Mouse (Mus musculus): ENCODE data around the gene Dennd1a. TPM values are rescaled to one million over a fixed set of nuclear protein-coding genes. Genes with fewer than 3 reads are reported as not detected.

Gene Dennd1a
- polyA plus RNA-seq, 1 experiment: 7.7 TPM

DNA sequence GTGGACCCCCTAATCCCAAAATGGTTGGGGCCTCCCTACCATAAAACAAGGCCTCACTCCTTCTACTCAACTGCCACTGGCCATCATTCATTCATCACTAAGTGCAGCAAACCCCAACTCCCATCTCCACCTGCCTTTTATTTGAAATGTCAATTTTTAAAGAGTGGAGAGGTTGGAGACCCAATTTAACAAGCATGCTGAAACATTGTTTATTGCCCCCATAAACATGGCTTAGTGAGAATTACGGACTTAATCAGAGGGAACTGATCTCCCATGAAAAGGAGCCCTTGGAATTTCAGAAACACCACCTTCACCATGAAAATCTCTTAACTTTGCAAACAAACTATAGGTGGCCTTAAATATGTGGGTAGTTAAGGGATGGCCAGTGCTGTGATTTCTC is 315.5 kb downstream of the Dennd1a start:
- no peaks in the 10 kb centered on the region for H3K79me2 ChIP-seq (ENCODE audit: control insufficient read depth, insufficient read depth)
- H3K4me3 ChIP-seq (ENCODE audit: insufficient read depth, poor library complexity, severe bottlenecking): no peak overlapping the region
- no peaks in the 10 kb centered on the region for H3K27me3 ChIP-seq (ENCODE audit: control insufficient read depth, insufficient read depth, insufficient read length)
- TF ChIP-seq MYOD1 (IDR thresholded peaks at IDR 0.05; ENCODE audit: control insufficient read depth, insufficient read length, low read depth) (no peak), USF1 (IDR thresholded peaks at IDR 0.05; ENCODE audit: low read depth) (no peak), MAX (IDR thresholded peaks at IDR 0.05) (no peak), CEBPB (IDR thresholded peaks at IDR 0.05; ENCODE audit: low read depth) (no peak), CTCF (IDR thresholded peaks at IDR 0.05; ENCODE audit: control insufficient read depth, insufficient read depth, insufficient read length) (no peak), MYOG (IDR thresholded peaks at IDR 0.05; ENCODE audit: control insufficient read depth, extremely low read depth, insufficient read length) (no peak)
- H3K36me3 ChIP-seq (ENCODE audit: control insufficient read depth, insufficient read depth): no peaks in the 10 kb centered on the region
- H3K79me3 ChIP-seq (ENCODE audit: low read depth): no peaks in the 10 kb centered on the region
- H3ac ChIP-seq (ENCODE audit: control insufficient read depth, insufficient read length, low read depth): no peak overlapping the region

DNA sequence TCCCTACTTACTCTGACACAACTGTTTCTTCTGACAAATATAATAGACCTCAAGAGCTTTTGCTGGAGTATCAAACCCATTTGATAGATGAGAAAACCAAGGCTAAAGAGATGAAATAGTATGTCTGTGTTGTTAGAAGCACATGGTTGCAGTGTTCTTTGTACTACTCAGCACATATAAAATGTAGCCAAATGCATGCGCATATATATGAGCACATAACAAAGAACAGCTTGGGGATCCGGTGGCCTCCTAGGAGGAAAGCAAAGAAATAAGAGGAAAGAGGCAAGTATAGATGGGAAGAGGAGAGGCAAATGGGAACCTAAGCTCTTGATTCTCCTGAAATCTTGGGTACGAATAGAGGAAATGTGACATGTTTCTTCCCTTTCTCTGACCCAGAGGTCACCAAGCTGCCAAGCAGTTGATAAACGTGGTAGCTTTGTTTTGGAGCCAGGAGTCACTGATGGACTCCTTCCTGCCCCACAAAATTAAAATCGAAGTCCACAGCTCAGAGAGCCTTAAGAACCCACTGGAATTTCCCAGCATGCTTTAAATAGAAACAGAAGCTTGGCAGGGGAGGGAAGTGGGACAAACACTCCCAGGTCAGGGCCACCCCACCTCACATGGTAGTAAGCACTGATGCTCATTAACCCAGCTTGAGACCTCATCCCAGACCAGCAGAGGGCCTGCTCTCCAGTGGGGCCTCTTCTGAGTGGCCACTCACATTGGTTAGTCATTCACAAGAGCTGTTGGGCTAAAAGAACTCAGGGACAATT is 317.3 kb downstream of the Dennd1a start:
- Histone ChIP-seq H3K36me3 (ENCODE audit: control insufficient read depth, insufficient read depth) (no peaks in the 10 kb centered on the region), H3K27me3 (ENCODE audit: control insufficient read depth, insufficient read depth, insufficient read length) (no peaks in the 10 kb centered on the region), H3ac (ENCODE audit: control insufficient read depth, insufficient read length, low read depth) (no peak overlapping the region), H3K79me2 (ENCODE audit: control insufficient read depth, insufficient read depth) (no peaks in the 10 kb centered on the region), H3K79me3 (ENCODE audit: low read depth) (no peaks in the 10 kb centered on the region), H3K4me3 (ENCODE audit: insufficient read depth, poor library complexity, severe bottlenecking) (no peak overlapping the region)
- TF ChIP-seq USF1 (IDR thresholded peaks at IDR 0.05; ENCODE audit: low read depth): no peak
- no peak for TF ChIP-seq FOSL1 (IDR thresholded peaks at IDR 0.05; ENCODE audit: insufficient read depth, low read length, poor library complexity, severe bottlenecking)
- no peak for TF ChIP-seq MYOD1 (IDR thresholded peaks at IDR 0.05; ENCODE audit: control insufficient read depth, insufficient read length, low read depth)
- no peak for TF ChIP-seq MYOG (IDR thresholded peaks at IDR 0.05; ENCODE audit: control insufficient read depth, extremely low read depth, insufficient read length)
- TF ChIP-seq CTCF (IDR thresholded peaks at IDR 0.05; ENCODE audit: control insufficient read depth, insufficient read depth, insufficient read length): no peak
- TF ChIP-seq CEBPB (IDR thresholded peaks at IDR 0.05; ENCODE audit: low read depth): no peak
- no peak for TF ChIP-seq MAX (IDR thresholded peaks at IDR 0.05)

DNA sequence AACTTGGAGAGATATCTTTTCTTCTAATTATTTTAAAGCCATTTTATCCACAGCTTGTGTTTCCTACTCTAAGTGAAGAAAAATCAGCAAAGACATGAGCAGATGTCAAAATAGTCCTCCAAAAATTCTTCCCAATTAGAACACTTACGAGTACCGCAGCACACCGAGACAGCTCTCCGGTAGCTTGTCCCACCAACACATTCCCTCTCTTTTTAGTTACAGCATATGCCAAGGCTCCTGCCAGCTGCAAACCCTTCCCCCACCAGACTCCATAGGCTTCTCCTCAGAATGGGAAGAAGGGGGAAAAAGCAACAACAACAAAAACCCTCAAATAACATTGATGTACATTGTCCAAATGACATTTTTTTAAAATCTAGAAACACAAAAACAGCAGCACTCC is 322.7 kb downstream of the Dennd1a start:
- TF ChIP-seq MYOD1 (IDR thresholded peaks at IDR 0.05; ENCODE audit: control insufficient read depth, insufficient read length, low read depth) (no peak), CEBPB (IDR thresholded peaks at IDR 0.05; ENCODE audit: low read depth) (no peak), FOSL1 (IDR thresholded peaks at IDR 0.05; ENCODE audit: insufficient read depth, low read length, poor library complexity, severe bottlenecking) (no peak)
- H3K36me3 ChIP-seq (ENCODE audit: control insufficient read depth, insufficient read depth): no peaks in the 10 kb centered on the region
- no peak overlapping the region for H3ac ChIP-seq (ENCODE audit: control insufficient read depth, insufficient read length, low read depth)
- H3K27me3 ChIP-seq (ENCODE audit: control insufficient read depth, insufficient read depth, insufficient read length): no peaks in the 10 kb centered on the region
- no peaks in the 10 kb centered on the region for H3K79me2 ChIP-seq (ENCODE audit: control insufficient read depth, insufficient read depth)
- no peaks in the 10 kb centered on the region for H3K79me3 ChIP-seq (ENCODE audit: low read depth)
- no peak overlapping the region for H3K4me3 ChIP-seq (ENCODE audit: insufficient read depth, poor library complexity, severe bottlenecking)

DNA sequence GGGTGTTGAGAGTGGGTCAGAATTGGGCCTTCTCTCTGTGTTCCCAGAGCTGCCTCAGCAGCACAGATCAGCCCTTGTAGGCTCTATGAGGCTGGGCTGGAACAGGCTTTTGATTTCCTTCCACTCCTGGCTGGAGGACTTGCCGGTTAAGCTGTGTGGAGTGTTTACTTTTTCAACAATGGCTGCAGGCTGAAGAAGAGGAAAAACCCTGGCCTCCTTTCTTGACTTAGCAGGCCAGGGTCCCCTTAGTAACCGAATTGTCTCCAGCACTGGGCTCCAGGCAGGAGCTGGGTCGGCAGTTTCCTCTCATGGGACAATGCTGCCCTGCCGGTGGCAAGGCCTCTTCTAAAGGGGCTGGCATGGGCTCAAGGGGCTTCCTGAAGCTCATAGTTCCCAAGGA is 323.8 kb downstream of the Dennd1a start:
- Histone ChIP-seq H3K4me3 (ENCODE audit: insufficient read depth, poor library complexity, severe bottlenecking) (no peak overlapping the region), H3K79me2 (ENCODE audit: control insufficient read depth, insufficient read depth) (no peaks in the 10 kb centered on the region), H3ac (ENCODE audit: control insufficient read depth, insufficient read length, low read depth) (no peak overlapping the region), H3K79me3 (ENCODE audit: low read depth) (no peaks in the 10 kb centered on the region), H3K27me3 (ENCODE audit: control insufficient read depth, insufficient read depth, insufficient read length) (no peaks in the 10 kb centered on the region), H3K36me3 (ENCODE audit: control insufficient read depth, insufficient read depth) (no peaks in the 10 kb centered on the region)
- TF ChIP-seq FOSL1 (IDR thresholded peaks at IDR 0.05; ENCODE audit: insufficient read depth, low read length, poor library complexity, severe bottlenecking): no peak
- no peak for TF ChIP-seq MYOG (IDR thresholded peaks at IDR 0.05; ENCODE audit: control insufficient read depth, extremely low read depth, insufficient read length)
- TF ChIP-seq USF1 (IDR thresholded peaks at IDR 0.05; ENCODE audit: low read depth): no peak
- TF ChIP-seq MAX (IDR thresholded peaks at IDR 0.05): no peak
- no peak for TF ChIP-seq CTCF (IDR thresholded peaks at IDR 0.05; ENCODE audit: control insufficient read depth, insufficient read depth, insufficient read length)
- no peak for TF ChIP-seq CEBPB (IDR thresholded peaks at IDR 0.05; ENCODE audit: low read depth)
- no peak for TF ChIP-seq MYOD1 (IDR thresholded peaks at IDR 0.05; ENCODE audit: control insufficient read depth, insufficient read length, low read depth)

DNA sequence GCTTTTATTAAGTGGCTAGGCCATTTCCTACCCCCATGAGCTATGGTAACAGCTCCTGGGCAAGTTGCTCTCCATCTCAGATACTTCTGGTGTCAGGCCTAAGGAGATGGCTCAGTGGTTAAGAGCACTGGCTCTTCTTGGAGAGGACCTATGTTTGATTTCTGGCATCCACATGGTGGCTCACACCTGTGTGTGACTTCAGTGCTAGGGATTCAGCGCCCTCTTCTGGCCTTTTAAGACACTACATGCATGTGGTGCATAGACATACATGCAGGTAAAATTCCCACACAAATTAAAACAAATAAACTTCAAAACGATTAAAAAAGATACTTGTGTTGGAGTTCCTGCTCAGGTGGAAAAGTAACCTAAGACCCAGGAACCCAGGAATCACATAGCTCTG is 338.8 kb downstream of the Dennd1a start:
- Histone ChIP-seq H3K79me3 (ENCODE audit: low read depth) (no peaks in the 10 kb centered on the region), H3ac (ENCODE audit: control insufficient read depth, insufficient read length, low read depth) (no peak overlapping the region), H3K27me3 (ENCODE audit: control insufficient read depth, insufficient read depth, insufficient read length) (no peaks in the 10 kb centered on the region), H3K4me3 (ENCODE audit: insufficient read depth, poor library complexity, severe bottlenecking) (no peak overlapping the region), H3K36me3 (ENCODE audit: control insufficient read depth, insufficient read depth) (no peaks in the 10 kb centered on the region), H3K79me2 (ENCODE audit: control insufficient read depth, insufficient read depth) (no peaks in the 10 kb centered on the region)
- TF ChIP-seq FOSL1 (IDR thresholded peaks at IDR 0.05; ENCODE audit: insufficient read depth, low read length, poor library complexity, severe bottlenecking) (no peak), CTCF (IDR thresholded peaks at IDR 0.05; ENCODE audit: control insufficient read depth, insufficient read depth, insufficient read length) (no peak), MYOG (IDR thresholded peaks at IDR 0.05; ENCODE audit: control insufficient read depth, extremely low read depth, insufficient read length) (no peak), MYOD1 (IDR thresholded peaks at IDR 0.05; ENCODE audit: control insufficient read depth, insufficient read length, low read depth) (no peak), MAX (IDR thresholded peaks at IDR 0.05) (no peak), CEBPB (IDR thresholded peaks at IDR 0.05; ENCODE audit: low read depth) (no peak), USF1 (IDR thresholded peaks at IDR 0.05; ENCODE audit: low read depth) (no peak)

Measured in C2C12 (cell line).